Mouse (Mus musculus) 3T3-L1 (cell line): ENCODE data around the gene Plk2.
A peak's percentile ranks its signal among the peaks of the same experiment; 100 is the strongest.
"Not testable (repeated sequence)": the region's sequence is repeated elsewhere in the genome, so short reads cannot be mapped to it uniquely, and the experiment has no call there.

Source experiments
- DNase-seq: peaks from one replicate; pipeline ENCODE4 v3.0.0-alpha.2; 2015; ENCODE audit warnings: low read depth, low spot score

Plk2 gene

GRCm38 (mm10) chr13:110394291-110395178 is at the start of gene Plk2:
Plk2 (plus strand) TSS chr13:110395046.
- DNase-seq: peak; percentile 94

DNA sequence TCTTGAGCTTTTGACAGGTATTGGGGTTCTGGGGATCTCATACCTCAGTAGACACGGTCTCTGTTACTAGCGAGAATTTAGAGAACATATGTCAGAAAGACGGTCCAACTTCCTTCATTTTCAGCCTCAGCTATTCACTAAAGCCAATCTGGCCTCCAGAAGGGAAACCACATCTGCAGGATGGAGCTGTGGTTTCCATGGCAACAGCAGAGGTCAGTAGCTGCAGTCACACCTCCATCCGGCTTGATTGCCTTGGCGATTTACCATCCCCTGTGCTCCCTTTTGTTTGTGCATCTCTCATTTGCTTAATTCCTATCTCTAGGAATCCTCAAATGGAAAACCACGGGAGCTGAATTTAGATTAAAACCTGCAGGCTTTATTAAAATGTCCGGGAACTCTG is 48.1 kb upstream of the Plk2 start:
- no peak for DNase-seq

GRCm38 (mm10) chr13:110351051-110351450 is 43.8 kb upstream of the Plk2 start:
- DNase-seq: no peak

GRCm38 (mm10) chr13:110356941-110357340 is 37.9 kb upstream of the Plk2 start, which contains the start of gene Gapt:
Gapt (minus strand) TSS chr13:110357199.
- no peak for DNase-seq

GRCm38 (mm10) chr13:110363722-110364121 is 31.1 kb upstream of the Plk2 start:
- DNase-seq: no peak

DNA sequence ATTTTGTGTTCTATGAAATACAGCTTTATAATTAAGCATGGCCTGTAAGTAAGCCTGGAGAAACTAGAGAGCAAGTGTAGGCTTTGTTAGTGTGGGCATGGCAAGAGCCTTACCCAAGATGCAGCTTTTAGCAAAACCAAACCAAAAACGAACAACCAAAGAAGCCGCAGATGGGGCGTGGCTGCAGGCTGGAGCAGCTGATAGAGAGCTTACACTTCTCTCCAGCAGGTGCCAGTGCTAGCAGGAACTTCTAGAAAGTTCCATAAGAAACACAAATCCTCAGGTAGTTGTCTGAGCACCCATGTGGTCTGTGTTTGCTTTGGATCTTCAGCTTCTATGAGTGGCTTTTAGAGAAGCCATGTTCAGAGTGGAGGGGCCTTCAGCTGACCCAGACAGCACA is 28.4 kb upstream of the Plk2 start:
- no peak for DNase-seq

- DNase-seq: no peak
Observed at GRCm38 (mm10) chr13:110367961-110368555, 26.8 kb upstream of the Plk2 start.

DNA sequence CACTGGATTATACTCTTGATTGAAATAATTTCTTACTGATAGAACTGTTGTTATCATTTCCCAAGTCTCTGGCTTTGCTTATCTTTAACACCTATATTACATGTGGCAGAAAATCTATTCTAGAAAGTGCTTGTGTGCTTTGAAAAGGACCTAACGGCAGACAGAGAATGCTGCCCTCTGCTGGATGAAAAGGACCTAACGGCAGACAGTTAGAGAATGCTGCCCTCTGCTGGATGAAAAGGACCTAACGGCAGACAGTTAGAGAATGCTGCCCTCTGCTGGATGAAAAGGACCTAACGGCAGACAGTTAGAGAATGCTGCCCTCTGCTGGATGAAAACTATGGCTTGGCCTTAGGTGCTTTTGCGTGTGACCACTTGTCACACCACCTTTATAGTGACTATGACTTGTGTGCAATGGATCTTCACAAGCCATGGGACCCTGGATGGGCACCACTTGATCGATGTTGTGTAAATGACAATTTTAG is 26.2 kb upstream of the Plk2 start:
- DNase-seq: peak; percentile 11

- no peak for DNase-seq
Observed at GRCm38 (mm10) chr13:110369673-110370072, 25.2 kb upstream of the Plk2 start.

DNA sequence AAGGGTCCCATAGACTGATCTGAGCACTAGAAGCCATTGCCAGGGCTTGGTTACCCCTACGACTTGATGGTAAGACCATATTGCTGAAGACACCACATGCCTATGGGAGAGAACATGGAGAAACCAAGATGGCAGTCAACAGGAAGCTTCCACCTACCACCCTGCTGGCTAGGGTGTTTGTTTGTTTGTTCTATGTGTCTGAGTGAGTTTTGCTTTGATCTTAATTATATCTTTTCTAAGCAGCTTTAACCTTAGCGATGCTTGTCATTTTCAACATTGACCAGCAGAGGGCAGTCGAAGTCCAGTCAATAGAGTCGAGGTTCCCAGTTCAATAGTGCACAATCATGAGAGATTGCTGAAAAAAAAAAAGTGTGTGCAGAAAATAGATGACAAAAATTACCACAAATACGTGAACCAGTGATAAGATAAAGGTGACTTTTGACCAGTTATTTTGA is 12.4 kb upstream of the Plk2 start:
- DNase-seq: peak; percentile 65

- DNase-seq: no peak
Observed at GRCm38 (mm10) chr13:110384514-110384913, 10.3 kb upstream of the Plk2 start.

- DNase-seq: peak; percentile 87
Observed at GRCm38 (mm10) chr13:110392210-110392609, 2.6 kb upstream of the Plk2 start.

DNA sequence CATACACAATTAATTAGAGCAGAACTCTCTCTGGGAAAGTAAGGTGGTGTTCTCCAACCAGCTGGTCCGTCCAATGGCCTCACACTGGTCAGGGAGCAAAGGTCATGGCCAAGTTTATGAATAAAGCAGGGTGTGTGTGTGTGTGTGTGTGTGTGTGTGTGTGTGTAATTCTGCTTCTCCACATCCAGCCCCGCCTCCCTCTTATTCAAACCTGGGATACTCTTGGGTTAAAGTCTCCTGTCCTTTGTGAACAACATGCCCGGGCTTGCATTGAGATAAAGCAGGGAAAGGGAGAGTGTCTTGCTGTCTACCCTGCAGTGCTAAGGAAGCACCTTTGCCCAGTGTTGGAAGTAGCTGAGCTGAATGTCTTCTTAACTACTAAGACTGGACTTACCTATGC is 2.2 kb upstream of the Plk2 start:
- DNase-seq: no peak

- peak; percentile 53 for DNase-seq
Observed at GRCm38 (mm10) chr13:110395179-110395794, 441 bp downstream of the Plk2 start.

- peak; percentile 44 for DNase-seq
Observed at GRCm38 (mm10) chr13:110395916-110396685, 1.3 kb downstream of the Plk2 start.

GRCm38 (mm10) chr13:110397750-110398149 is 2.9 kb downstream of the Plk2 start:
- DNase-seq: no peak

- no peak for DNase-seq
Observed at GRCm38 (mm10) chr13:110398513-110399270, 3.8 kb downstream of the Plk2 start.

DNA sequence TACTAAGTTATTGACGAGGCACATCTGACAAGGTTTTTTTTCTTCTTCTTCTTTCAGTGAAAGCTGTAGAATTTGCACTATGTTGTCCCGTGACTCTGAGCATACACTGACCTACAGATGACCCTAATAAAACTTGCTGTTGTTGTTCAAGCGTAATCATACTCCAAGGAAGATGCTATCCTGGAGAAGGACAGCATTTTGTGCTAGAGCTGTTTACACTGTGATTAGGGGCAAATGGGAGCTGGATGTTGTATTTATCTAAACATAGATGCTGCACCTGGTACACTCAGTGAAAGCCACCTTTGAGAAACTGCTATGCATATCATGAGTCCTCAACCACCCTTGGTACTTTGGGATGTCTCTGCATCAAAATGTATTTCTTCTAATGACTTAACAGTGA is 6.6 kb downstream of the Plk2 start:
- no peak for DNase-seq

DNA sequence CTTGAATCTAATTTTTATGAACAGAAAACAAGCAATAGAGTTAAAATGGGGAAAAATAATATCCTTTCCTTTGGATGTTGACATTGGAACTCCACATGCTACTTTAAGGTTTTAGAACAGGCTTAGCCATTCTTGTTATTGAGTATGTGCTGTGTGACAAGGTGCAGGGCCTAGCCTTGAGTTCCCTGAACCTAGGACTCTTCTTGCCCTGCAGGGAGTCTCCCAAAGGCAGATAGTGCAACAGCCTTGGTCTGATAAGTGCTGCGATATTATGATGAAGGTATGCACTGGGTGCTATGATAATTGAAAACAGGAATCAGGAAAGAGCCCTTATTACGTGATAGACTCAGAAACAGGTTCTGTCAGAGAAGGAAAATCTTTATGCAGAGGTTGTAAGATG is 7.0 kb downstream of the Plk2 start:
- DNase-seq: peak; percentile 22

- no peak for DNase-seq
Observed at GRCm38 (mm10) chr13:110404059-110404458, 9.2 kb downstream of the Plk2 start.

DNA sequence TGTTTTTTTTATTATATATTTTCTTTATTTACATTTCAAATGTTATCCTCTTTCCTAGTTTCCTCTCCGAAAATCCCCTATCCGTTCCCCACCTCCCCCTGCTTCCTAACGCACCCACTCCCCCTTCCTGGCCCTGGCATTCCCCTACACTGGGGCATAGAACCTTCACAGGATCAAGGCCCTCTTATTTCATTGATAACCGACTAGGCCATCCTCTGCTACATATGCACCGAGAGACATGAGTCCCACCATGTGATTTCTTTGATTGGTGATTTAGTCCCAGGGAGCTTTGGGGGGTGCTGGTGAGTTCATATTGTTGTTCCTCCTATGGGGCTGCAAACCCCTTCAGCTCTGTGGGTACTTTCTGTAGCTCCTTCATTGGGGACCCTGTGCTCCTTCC is 9.8 kb downstream of the Plk2 start:
- not testable (repeated sequence) for DNase-seq
